17 mouse cellular contexts compared by ENCODE assay signal in genomic region chr11:97959300-97959680, GRCm38 (mm10). TPM values are rescaled to one million over a fixed set of nuclear protein-coding genes. Genes with fewer than 3 reads are reported as not detected.
DNase-seq lines count a peak whose midpoint lies in the region; ATAC-seq and TF ChIP-seq lines count a peak whose summit lies in the region.
"Had no signal": no experiment of that assay in that cellular context is flagged by ENCODE, and none has a peak within 500 bp of the region (broad histone marks: within the 10 kb centered on the region; RNA-seq: fewer than 3 reads in every experiment).

No protein-coding gene starts in this region.

- no peaks in the 10 kb centered on the region for H3K36me3 ChIP-seq in lung, embryonic 14.5 days (ENCODE audit: insufficient read depth)
- H3K36me3 ChIP-seq in midbrain, embryonic 15.5 days (replicated peaks), result no peaks in the 10 kb centered on the region
- H3K36me3 ChIP-seq: heart, embryonic 10.5 days had no signal

- ATAC-seq in lung, embryonic 14.5 days (ENCODE audit: insufficient read depth), result no peak
- peak; percentile 54; the same call in 1 of the 2 replicates for ATAC-seq in midbrain, embryonic 15.5 days (replicated peaks)
- ATAC-seq: activated CD4-positive, CD25-positive, alpha-beta regulatory T cell, adult 4 months; lung, postnatal 0 days had no signal

- DNase-seq in gastrocnemius, adult 2 months, result no peak
- DNase-seq in gastrocnemius, postnatal 36 days, result no peak
- peak; percentile 27 for DNase-seq in lung, embryonic 14.5 days
- DNase-seq in lung, postnatal 10 days, result no peak
- peak; percentile 63 for DNase-seq in brain, adult 2 months (ENCODE audit: low read depth, low spot score)
- no peak for DNase-seq in adrenal gland, postnatal 14 days
- DNase-seq: B cell, adult 2 months; cerebellum, adult 8-10 months; kidney, adult 18-20 months; thymus, postnatal 4 days had no signal

- H3K4me1 ChIP-seq in lung, embryonic 14.5 days (ENCODE audit: insufficient read depth), result 0 out of 2 replicates have a peak, but pooled peaks cover 2% of the 10 kb centered on the region
- H3K4me1 ChIP-seq in midbrain, embryonic 15.5 days, result peaks cover 28% of the 10 kb centered on the region

- H3K9me3 ChIP-seq in lung, embryonic 14.5 days (ENCODE audit: low read depth, low read length), result no peaks in the 10 kb centered on the region
- H3K9me3 ChIP-seq in midbrain, embryonic 15.5 days, result no peaks in the 10 kb centered on the region
- H3K9me3 ChIP-seq: heart, embryonic 10.5 days had no signal

- intact Hi-C loops in gastrocnemius, adult 2 months (cut with DNase I), result no loop called here
- intact Hi-C loops in gastrocnemius, postnatal 36 days (cut with DNase I), result no loop called here

- peak overlapping the region; percentile 38; the same call in 1 of the 2 replicates for H3K27ac ChIP-seq in gastrocnemius, adult 2 months
- no peak overlapping the region for H3K27ac ChIP-seq in lung, embryonic 14.5 days (ENCODE audit: low read depth)
- H3K27ac ChIP-seq in midbrain, embryonic 15.5 days, result no peak overlapping the region
- H3K27ac ChIP-seq: heart, embryonic 10.5 days; stomach, postnatal 0 days had no signal

- H3K4me2 ChIP-seq in lung, embryonic 14.5 days, result no peak overlapping the region
- H3K4me2 ChIP-seq in midbrain, embryonic 15.5 days, result no peak overlapping the region
- H3K4me2 ChIP-seq: liver, embryonic 11.5 days had no signal

- TF ChIP-seq CTCF in gastrocnemius, adult 2 months (IDR thresholded peaks at IDR 0.05), result no peak
- no peak for TF ChIP-seq CTCF in lung, embryonic 14.5 days (IDR thresholded peaks at IDR 0.05; ENCODE audit: low read depth)

- no peak overlapping the region for H3K4me3 ChIP-seq in gastrocnemius, adult 2 months
- H3K4me3 ChIP-seq in lung, embryonic 14.5 days (ENCODE audit: low read depth, low read length), result no peak overlapping the region
- no peak overlapping the region for H3K4me3 ChIP-seq in midbrain, embryonic 15.5 days
- H3K4me3 ChIP-seq: heart, embryonic 10.5 days had no signal

- no peaks in the 10 kb centered on the region for H3K27me3 ChIP-seq in lung, embryonic 14.5 days (ENCODE audit: insufficient read depth, low read length)
- H3K27me3 ChIP-seq in midbrain, embryonic 15.5 days (replicated peaks), result no peaks in the 10 kb centered on the region

- no peak overlapping the region for H3K9ac ChIP-seq in lung, embryonic 14.5 days
- no peak overlapping the region for H3K9ac ChIP-seq in midbrain, embryonic 15.5 days

- WGBS in lung, embryonic 14.5 days, result 62% methylated on average over 5 of the region's 5 CpGs
- WGBS in midbrain, embryonic 15.5 days, result 41% methylated on average over 5 of the region's 5 CpGs

RNA-seq across cellular contexts. Expression of gene Plxdc1, which starts 27.0 kb away (rescaled TPM):
- 1 to 10 TPM; 3.0 to 3.1 TPM for total RNA-seq in gastrocnemius, adult 2 months (2021)
- 1 to 10 TPM; 2.8 to 3.7 TPM for total RNA-seq in gastrocnemius, postnatal 36 days (2021)
- polyA plus RNA-seq in lung, embryonic 14.5 days (2014; fragmentation: Nextera tagmentation; extraction: Ambion mirVana), result 0.53 and 0.64 TPM in 2 replicates
- 1.7 and 1.8 TPM in 2 replicates for polyA plus RNA-seq in midbrain, embryonic 15.5 days (2015; fragmentation: Nextera tagmentation; extraction: Ambion mirVana)
- 4.3 and 4.8 TPM in 2 replicates for total RNA-seq in adrenal gland, postnatal 14 days (2021)
- polyA plus RNA-seq: heart, embryonic 10.5 days; neural tube, embryonic 11.5 days had no signal

RNA-seq across cellular contexts. Expression of gene Arl5c, which starts 36.7 kb away (rescaled TPM):
- total RNA-seq in gastrocnemius, adult 2 months (2021), result under 1 TPM; 0.31 to 0.47 TPM
- total RNA-seq in gastrocnemius, postnatal 36 days (2021), result under 1 TPM; 0.32 to 0.79 TPM
- 11.4 and 11.5 TPM in 2 replicates for polyA plus RNA-seq in lung, embryonic 14.5 days (2014; fragmentation: Nextera tagmentation; extraction: Ambion mirVana)
- polyA plus RNA-seq in midbrain, embryonic 15.5 days (2015; fragmentation: Nextera tagmentation; extraction: Ambion mirVana), result 9.5 and 10.8 TPM in 2 replicates
- total RNA-seq in adrenal gland, postnatal 14 days (2021), result 1.1 and 4.4 TPM in 2 replicates

Comparison
In these comparisons a context has a peak if more than half of its experiments do, and no peak if none do; other contexts are left out.
1. DNase-seq: peak in lung, embryonic 14.5 days (single experiment) and brain, adult 2 months (single experiment); none in gastrocnemius, adult 2 months (single experiment), gastrocnemius, postnatal 36 days (0 of 2), lung, postnatal 10 days (single experiment) and adrenal gland, postnatal 14 days (single experiment).